Mouse (Mus musculus) kidney, postnatal 4 days (tissue): ENCODE data around the gene Satl1.

Experiments
- DNase-seq, 2 experiments: peaks; one replicate each; pipeline ENCODE4 v3.0.0; 2021; ENCODE audit warnings: mixed read lengths in 2 of 2

Satl1 gene

GRCm38 (mm10) chrX:112406679-112407078 lies at the start of gene Satl1:
Gene Satl1 (minus strand): TSS chrX:112406779.
- no peak for DNase-seq

DNA sequence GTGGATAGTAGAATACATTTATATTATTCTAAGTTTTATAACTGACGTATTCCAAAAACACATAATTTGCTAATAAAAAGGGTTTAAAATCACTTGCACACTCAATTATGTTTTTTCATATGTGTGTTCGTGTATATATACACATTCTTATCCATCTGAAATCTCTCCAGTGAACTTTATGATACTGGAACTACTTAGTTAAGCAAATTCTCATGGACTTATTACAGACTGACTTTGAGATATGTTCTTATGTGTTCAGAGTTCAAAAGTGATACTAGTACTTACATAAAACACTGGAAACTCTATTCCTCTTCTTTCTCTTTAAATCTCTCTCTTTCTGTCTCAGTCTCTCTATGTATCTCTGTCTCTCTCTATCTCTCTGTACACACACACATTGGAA lies 31.5 kb upstream of the Satl1 start:
- DNase-seq: no peak

GRCm38 (mm10) chrX:112437580-112437979 lies 31.0 kb upstream of the Satl1 start:
- no peak for DNase-seq

DNA sequence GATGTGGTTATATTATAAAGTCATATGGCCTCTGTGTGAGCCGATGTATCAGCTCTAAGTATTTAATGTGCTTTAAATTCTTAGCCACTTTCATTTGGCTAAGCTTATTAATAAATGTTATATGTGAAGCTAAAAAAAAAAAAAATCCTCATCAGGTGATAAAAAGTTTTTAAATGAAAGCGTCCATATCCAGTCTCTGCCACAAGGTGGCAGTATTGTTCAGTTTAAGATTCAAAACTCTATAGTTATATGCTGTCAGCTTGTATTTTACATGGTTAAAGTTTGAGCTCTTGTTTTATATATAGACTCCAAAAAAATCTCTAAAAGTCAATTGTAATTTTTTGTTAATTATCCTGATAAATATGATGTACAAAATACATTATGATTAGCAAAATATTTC lies 16.4 kb upstream of the Satl1 start:
- peak; percentile 9 to 21 for DNase-seq

DNA sequence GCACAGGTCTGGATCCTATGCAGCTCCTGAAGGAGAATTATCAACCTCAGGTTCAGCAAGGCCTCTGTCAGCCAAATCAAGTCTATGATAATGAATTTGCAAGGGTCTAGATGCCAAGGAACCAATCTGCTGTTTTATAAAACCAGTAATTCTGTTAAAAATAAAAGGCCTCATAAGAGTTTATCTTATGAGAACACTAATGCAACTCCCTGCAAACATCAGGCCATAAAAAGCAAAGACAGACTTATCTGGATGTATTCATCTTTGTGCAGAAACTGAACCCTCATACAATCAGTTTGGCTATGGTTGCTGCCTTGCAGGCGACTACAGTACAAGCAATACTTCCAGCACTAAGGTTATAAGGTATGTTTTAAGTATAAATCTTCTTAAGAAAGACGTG lies 5.7 kb upstream of the Satl1 start:
- DNase-seq: no peak

DNA sequence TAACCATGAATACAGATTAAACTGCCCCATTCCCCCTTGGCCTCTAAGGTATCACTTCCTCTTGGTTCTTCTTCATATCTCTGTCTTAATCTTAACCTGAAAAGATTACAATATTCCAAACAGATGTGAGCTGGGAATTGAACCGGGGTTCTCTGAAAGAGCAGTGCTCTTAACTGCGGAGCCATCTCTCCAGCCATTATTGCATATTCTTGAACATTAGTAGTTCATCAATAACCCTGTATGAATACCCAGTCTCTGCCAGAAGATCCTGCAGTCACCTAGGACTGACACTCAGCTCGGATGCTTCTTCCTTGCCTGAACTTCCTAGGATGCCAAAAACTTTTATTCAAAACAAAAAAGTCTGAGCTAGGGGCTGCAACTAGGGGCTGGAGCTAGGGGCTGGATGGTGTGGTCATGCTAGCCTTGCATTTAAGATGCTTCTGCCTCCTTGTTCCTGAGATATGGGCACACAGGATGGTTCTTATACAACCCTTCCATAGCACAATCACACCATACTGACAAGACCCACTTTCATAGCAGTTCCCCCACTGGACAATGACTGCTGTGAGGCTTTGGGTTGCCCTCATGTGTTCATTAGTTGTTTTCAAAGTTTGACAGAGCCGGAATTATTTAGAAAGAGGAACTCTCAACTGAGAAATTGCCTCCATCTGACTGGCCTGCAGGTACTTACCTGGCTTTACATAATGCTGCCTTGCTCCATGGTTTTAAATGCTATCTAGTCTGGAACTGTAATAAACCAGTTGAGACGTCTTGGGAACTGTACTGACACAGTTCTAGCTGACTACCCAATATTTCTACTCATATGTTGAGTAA lies 35.8 kb downstream of the Satl1 start:
- peak; percentile 17 to 26 for DNase-seq

GRCm38 (mm10) chrX:112368426-112368825 lies 38.2 kb downstream of the Satl1 start:
- peak; percentile 4 to 14 for DNase-seq

DNA sequence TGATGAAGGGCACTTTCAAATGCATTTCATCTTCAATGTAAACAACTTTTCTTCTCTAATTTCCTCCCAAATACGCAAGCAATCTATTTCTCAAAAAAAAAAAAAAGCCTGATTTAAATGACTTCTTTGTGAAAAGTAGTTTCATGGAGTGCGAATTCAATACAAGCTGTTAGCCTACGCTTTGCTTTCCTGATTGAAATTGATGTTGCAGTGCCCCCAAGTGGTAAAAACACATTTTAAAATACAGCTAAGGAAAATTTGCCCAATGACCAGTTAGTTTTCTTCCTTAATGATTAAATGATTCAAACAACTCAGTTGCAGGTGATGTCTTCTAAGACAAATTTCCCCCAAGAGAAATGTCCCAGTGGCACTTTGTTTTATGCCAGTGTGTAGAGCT lies 58.2 kb downstream of the Satl1 start:
- DNase-seq: no peak

- DNase-seq: no peak
Observed at GRCm38 (mm10) chrX:112347467-112348394, 58.8 kb downstream of the Satl1 start.

DNA sequence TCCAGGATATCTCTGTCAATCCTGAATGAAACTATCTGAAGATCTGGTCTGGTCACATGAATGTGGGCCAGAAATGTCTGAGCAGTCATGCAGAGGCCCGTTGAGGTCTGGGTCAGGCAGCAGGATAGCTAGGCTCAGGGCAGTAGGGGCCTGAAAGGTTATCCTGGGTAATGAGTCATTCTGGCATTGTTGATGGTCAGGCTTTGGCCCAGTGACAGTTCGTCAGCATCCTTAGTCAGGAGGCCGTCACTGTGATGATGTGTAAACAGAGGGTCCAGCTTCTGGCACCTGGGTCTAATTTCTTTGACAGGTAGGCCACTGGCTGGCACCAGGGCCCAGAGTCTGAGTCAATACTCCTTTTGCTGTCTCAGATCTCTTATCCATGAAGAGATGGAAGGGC lies 67.1 kb downstream of the Satl1 start:
- no peak for DNase-seq
